Mouse (Mus musculus): Measurements from ENCODE around the gene Srsf7. TPM values are rescaled to one million over a fixed set of nuclear protein-coding genes. Genes with fewer than 3 reads are reported as not detected.

Srsf7 gene
- total RNA-seq, 4 experiments from 2014 or later, result 93.1 to 111 (median 97.5) TPM

DNA sequence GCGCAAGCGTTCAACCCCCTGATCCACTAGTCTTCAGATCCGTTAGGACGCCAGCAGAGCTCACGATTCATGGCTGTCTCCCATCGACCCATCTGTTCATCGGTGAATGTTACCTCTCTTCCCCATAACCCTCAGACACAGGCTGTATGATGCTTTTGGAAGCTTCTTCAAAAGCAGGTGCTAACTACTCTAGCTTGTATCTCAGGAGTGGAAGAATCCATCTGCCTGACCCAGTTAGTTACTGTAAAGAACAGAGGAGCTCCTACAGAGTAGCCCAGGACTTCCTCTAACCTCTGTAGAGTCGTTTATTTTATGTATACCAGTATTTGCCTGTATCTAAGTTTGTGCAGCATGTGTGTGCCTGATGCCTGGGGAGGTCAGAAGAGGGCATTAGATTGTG is 50.2 kb downstream of the Srsf7 start:
- no peak for DNase-seq (ENCODE audit: low spot score in 2 of 2)

DNA sequence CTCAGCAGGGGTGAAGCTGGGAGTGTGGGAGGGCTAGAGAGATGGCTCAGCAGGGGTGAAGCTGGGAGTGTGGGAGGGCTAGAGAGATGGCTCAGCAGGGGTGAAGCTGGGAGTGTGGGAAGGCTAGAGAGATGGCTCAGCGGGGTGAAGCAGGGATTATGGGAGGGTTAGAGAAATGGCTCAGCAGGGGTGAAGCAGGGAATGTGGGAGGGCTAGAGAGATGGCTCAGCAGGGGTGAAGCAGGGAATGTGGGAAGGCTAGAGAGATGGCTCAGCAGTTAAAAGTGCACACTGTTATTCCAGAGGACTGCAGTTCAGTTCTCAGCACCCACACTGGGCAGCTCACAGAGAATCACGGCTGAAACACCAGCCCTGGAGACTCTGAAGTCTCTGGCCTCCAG is 53.5 kb downstream of the Srsf7 start:
- no peak for DNase-seq (ENCODE audit: low spot score in 2 of 2)

DNA sequence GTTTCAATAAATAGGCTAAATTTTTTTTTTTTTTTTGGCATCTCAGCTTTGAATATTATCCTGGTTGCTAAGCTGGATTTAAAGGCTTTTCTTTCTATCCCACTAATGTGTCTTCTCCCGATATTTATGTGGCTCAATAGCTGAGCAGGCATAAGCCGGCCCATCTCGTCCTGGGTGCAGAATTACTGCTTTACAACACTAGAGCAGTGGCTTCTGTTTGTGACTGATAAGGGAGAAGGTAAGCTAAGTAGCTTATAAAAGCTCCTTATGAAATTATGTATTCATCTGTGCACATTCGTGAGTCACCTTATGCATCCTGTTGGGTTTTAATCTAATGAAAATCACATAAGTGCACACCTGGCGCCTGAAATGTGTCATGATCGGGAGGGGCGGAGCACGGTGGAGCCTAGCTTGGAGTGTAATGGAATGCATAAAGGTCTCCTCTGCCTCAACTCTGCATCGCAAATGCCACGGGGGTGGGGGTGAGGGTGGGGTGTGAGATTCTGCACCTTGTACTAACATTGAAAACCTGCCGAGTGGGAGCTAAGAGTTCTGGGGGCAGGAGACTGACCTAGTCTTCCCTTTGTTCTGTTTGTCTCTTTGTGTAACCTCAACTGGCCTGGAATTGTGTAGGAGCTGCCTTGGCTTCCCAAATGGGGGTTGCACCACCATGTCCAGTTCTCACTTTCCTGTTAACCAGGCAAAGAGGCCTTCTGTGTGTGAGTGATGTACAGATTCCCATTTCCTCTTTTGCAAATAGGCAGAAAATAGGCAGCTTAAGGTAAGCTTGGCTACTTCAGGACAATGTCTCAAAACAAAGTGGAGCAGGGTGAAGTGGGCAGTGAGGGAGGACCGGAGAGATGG is 54.1 kb downstream of the Srsf7 start:
- DNase-seq (ENCODE audit: low spot score in 2 of 2), result no peak

DNA sequence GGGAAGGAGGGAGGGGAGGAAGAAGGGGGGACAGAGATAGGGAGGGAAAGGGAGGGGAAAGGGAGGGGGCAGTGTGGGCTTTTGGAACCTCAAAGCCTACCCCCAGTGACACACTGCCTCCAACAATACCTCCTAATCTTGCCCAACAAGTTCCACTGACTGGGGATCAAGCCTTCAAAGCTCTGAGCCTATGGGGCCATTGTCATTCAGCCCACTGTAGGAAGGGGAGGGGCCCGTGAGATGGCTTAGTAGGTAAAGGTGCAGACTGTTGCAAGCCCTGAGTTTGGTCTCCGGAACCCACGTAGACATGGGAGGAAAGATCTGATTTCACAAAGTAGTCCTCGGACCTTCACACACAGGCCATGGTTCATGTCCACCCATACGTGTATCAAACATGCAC is 55.8 kb downstream of the Srsf7 start:
- DNase-seq (ENCODE audit: low spot score in 2 of 2), result no peak

Other genes with a start within 250 kb of the Srsf7 start
- 10 to 100 TPM; 56.0 to 60.9 (median 58.8) TPM for gene Hnrnpll, start 145.0 kb downstream of the Srsf7 start, total RNA-seq (2022)
- 1 to 10 TPM; 2.0 to 5.7 (median 3.9) TPM for gene Galm, start 79.8 kb downstream of the Srsf7 start, total RNA-seq (2022)
- gene Ttc39d, start 153 bp upstream of the Srsf7 start, total RNA-seq (2022), result under 1 TPM; 0.20 to 0.53 (median 0.28) TPM
- gene Gemin6, start 17.1 kb upstream of the Srsf7 start, total RNA-seq (2022), result 1 to 10 TPM; 4.9 to 8.9 (median 7.4) TPM
- gene Morn2, start 82.9 kb upstream of the Srsf7 start, total RNA-seq (2022), result 10 to 100 TPM; 16.1 to 19.2 (median 18.1) TPM
- 10 to 100 TPM; 34.5 to 42.6 (median 41.6) TPM for gene Dhx57, start 83.2 kb upstream of the Srsf7 start, total RNA-seq (2022)
- 1 to 10 TPM; 1.7 to 3.3 (median 2.9) TPM for gene Arhgef33, start 100.1 kb upstream of the Srsf7 start, total RNA-seq (2022)
- 1 to 10 TPM in 1 of 4 experiments, not detected in 3; 1.4 TPM for gene Gm10190, start 166.2 kb upstream of the Srsf7 start, total RNA-seq (2022)